Mouse (Mus musculus): ENCODE results near the gene Ehd4. TPM values are rescaled to one million over a fixed set of nuclear protein-coding genes. Genes with fewer than 3 reads are reported as not detected.
A peak's percentile ranks its signal among the peaks of the same experiment; 100 is the strongest.

Ehd4 gene
- polyA plus RNA-seq (2016; fragmentation: Nextera tagmentation; extraction: Ambion mirVana) = 17.5 and 22.8 TPM in 2 replicates

GRCm38 (mm10) chr2:120154361-120154894, at the start of gene Ehd4:
Gene Ehd4, minus strand, starts transcription at chr2:120154606.
- under 1% methylated on average over 53 of the region's 53 CpGs for WGBS
- Histone ChIP-seq H3K4me1 (peaks cover 7% of the 10 kb centered on the region), H3K9me3 (no peaks in the 10 kb centered on the region), H3K4me3 (peak within 1 kb of the TSS; percentile 71), H3K4me2 (replicated peaks) (peak within 1 kb of the TSS; percentile 96), H3K27me3 (peaks cover 13% of the 10 kb centered on the region), H3K9ac (replicated peaks) (peak within 1 kb of the TSS; percentile 65), H3K27ac (replicated peaks) (no peak within 1 kb of the TSS), H3K36me3 (no peaks in the 10 kb centered on the region)
- peak; percentile 100 for ATAC-seq (ENCODE audit: low FRiP score, low read depth)

GRCm38 (mm10) chr2:120203742-120204141, 49.3 kb upstream of the Ehd4 start:
- WGBS = 81% methylated on average over 3 of the region's 3 CpGs
- no peaks in the 10 kb centered on the region for H3K27me3 ChIP-seq
- no peak overlapping the region for H3K4me3 ChIP-seq
- H3K4me2 ChIP-seq (replicated peaks) = no peak overlapping the region
- no peak for ATAC-seq (ENCODE audit: low FRiP score, low read depth)
- H3K9ac ChIP-seq (replicated peaks) = no peak overlapping the region
- H3K36me3 ChIP-seq = no peaks in the 10 kb centered on the region
- H3K27ac ChIP-seq (replicated peaks) = no peak overlapping the region
- H3K4me1 ChIP-seq = no peaks in the 10 kb centered on the region
- no peaks in the 10 kb centered on the region for H3K9me3 ChIP-seq

- H3K4me1 ChIP-seq = no peaks in the 10 kb centered on the region
These were observed 45.7 kb upstream of the Ehd4 start for GRCm38 (mm10) chr2:120200077-120200476.

GRCm38 (mm10) chr2:120188174-120188573, 33.8 kb upstream of the Ehd4 start:
- Histone ChIP-seq H3K4me3 (no peak overlapping the region), H3K36me3 (no peaks in the 10 kb centered on the region), H3K27me3 (no peaks in the 10 kb centered on the region), H3K9ac (replicated peaks) (no peak overlapping the region), H3K4me1 (no peaks in the 10 kb centered on the region), H3K4me2 (replicated peaks) (no peak overlapping the region), H3K9me3 (no peaks in the 10 kb centered on the region), H3K27ac (replicated peaks) (no peak overlapping the region)
- 84% methylated on average over 4 of the region's 4 CpGs for WGBS
- no peak for ATAC-seq (ENCODE audit: low FRiP score, low read depth)

More at GRCm38 (mm10) chr2:120200077-120200476, 45.7 kb upstream of the Ehd4 start:
- no peak overlapping the region for H3K9ac ChIP-seq (replicated peaks)
- H3K4me2 ChIP-seq (replicated peaks) = no peak overlapping the region
- no peak overlapping the region for H3K27ac ChIP-seq (replicated peaks)
- H3K36me3 ChIP-seq = no peaks in the 10 kb centered on the region
- WGBS = 68% methylated on average over 7 of the region's 7 CpGs
- H3K27me3 ChIP-seq = no peaks in the 10 kb centered on the region
- no peak for ATAC-seq (ENCODE audit: low FRiP score, low read depth)
- no peak overlapping the region for H3K4me3 ChIP-seq
- peaks cover 3% of the 10 kb centered on the region; the same call in 1 of the 2 replicates for H3K9me3 ChIP-seq

- no peak for ATAC-seq (ENCODE audit: low FRiP score, low read depth)
- no peak overlapping the region for H3K27ac ChIP-seq (replicated peaks)
- no peaks in the 10 kb centered on the region for H3K9me3 ChIP-seq
- no peak overlapping the region for H3K9ac ChIP-seq (replicated peaks)
- no peaks in the 10 kb centered on the region for H3K4me1 ChIP-seq
- H3K36me3 ChIP-seq = no peaks in the 10 kb centered on the region
- H3K4me3 ChIP-seq = no peak overlapping the region
- no peak overlapping the region for H3K4me2 ChIP-seq (replicated peaks)
- no peaks in the 10 kb centered on the region for H3K27me3 ChIP-seq
- WGBS = 92% methylated on average over 1 of the region's 1 CpGs
These were observed 33.2 kb upstream of the Ehd4 start for GRCm38 (mm10) chr2:120187583-120187982.

- H3K9me3 ChIP-seq = no peaks in the 10 kb centered on the region
- 88% methylated on average over 6 of the region's 6 CpGs for WGBS
- H3K27me3 ChIP-seq = no peaks in the 10 kb centered on the region
- no peak for ATAC-seq (ENCODE audit: low FRiP score, low read depth)
- no peak overlapping the region for H3K4me3 ChIP-seq
- H3K36me3 ChIP-seq = no peaks in the 10 kb centered on the region
- no peak overlapping the region for H3K9ac ChIP-seq (replicated peaks)
- no peak overlapping the region for H3K27ac ChIP-seq (replicated peaks)
- no peak overlapping the region for H3K4me2 ChIP-seq (replicated peaks)
- H3K4me1 ChIP-seq = no peaks in the 10 kb centered on the region
These were observed 31.3 kb upstream of the Ehd4 start for GRCm38 (mm10) chr2:120185527-120186276.

GRCm38 (mm10) chr2:120178936-120179335, 24.5 kb upstream of the Ehd4 start:
- H3K36me3 ChIP-seq = no peaks in the 10 kb centered on the region
- H3K9me3 ChIP-seq = no peaks in the 10 kb centered on the region
- no peak overlapping the region for H3K4me3 ChIP-seq
- no peak overlapping the region for H3K4me2 ChIP-seq (replicated peaks)
- H3K4me1 ChIP-seq = no peaks in the 10 kb centered on the region
- no peak for ATAC-seq (ENCODE audit: low FRiP score, low read depth)
- H3K27me3 ChIP-seq = no peaks in the 10 kb centered on the region
- H3K9ac ChIP-seq (replicated peaks) = no peak overlapping the region
- H3K27ac ChIP-seq (replicated peaks) = no peak overlapping the region

GRCm38 (mm10) chr2:120173718-120174117, 19.3 kb upstream of the Ehd4 start:
- WGBS = 38% methylated on average over 10 of the region's 10 CpGs
- Histone ChIP-seq H3K4me1 (no peaks in the 10 kb centered on the region), H3K36me3 (no peaks in the 10 kb centered on the region), H3K27me3 (no peaks in the 10 kb centered on the region), H3K9me3 (no peaks in the 10 kb centered on the region), H3K4me3 (no peak overlapping the region), H3K9ac (replicated peaks) (no peak overlapping the region), H3K4me2 (replicated peaks) (no peak overlapping the region), H3K27ac (replicated peaks) (no peak overlapping the region)
- ATAC-seq (ENCODE audit: low FRiP score, low read depth) = no peak

- Histone ChIP-seq H3K27me3 (no peaks in the 10 kb centered on the region), H3K4me2 (replicated peaks) (no peak overlapping the region), H3K4me1 (no peaks in the 10 kb centered on the region), H3K9ac (replicated peaks) (no peak overlapping the region), H3K4me3 (no peak overlapping the region), H3K27ac (replicated peaks) (no peak overlapping the region), H3K36me3 (no peaks in the 10 kb centered on the region), H3K9me3 (no peaks in the 10 kb centered on the region)
- 88% methylated on average over 7 of the region's 7 CpGs for WGBS
- ATAC-seq (ENCODE audit: low FRiP score, low read depth) = no peak
These were observed 17.0 kb upstream of the Ehd4 start for GRCm38 (mm10) chr2:120171362-120171761.

GRCm38 (mm10) chr2:120170726-120171125, 16.3 kb upstream of the Ehd4 start:
- no peaks in the 10 kb centered on the region for H3K9me3 ChIP-seq
- H3K4me3 ChIP-seq = no peak overlapping the region
- no peak overlapping the region for H3K27ac ChIP-seq (replicated peaks)
- H3K4me2 ChIP-seq (replicated peaks) = no peak overlapping the region
- no peaks in the 10 kb centered on the region for H3K36me3 ChIP-seq
- 68% methylated on average over 1 of the region's 1 CpGs for WGBS
- H3K9ac ChIP-seq (replicated peaks) = no peak overlapping the region
- H3K4me1 ChIP-seq = no peaks in the 10 kb centered on the region
- H3K27me3 ChIP-seq = no peaks in the 10 kb centered on the region
- no peak for ATAC-seq (ENCODE audit: low FRiP score, low read depth)

GRCm38 (mm10) chr2:120169382-120169781, 15.0 kb upstream of the Ehd4 start:
- H3K27me3 ChIP-seq = no peaks in the 10 kb centered on the region
- no peak overlapping the region for H3K4me2 ChIP-seq (replicated peaks)
- H3K27ac ChIP-seq (replicated peaks) = no peak overlapping the region
- ATAC-seq (ENCODE audit: low FRiP score, low read depth) = no peak
- WGBS = 87% methylated on average over 3 of the region's 3 CpGs
- H3K4me1 ChIP-seq = no peaks in the 10 kb centered on the region
- no peak overlapping the region for H3K4me3 ChIP-seq
- H3K36me3 ChIP-seq = no peaks in the 10 kb centered on the region
- no peak overlapping the region for H3K9ac ChIP-seq (replicated peaks)
- H3K9me3 ChIP-seq = no peaks in the 10 kb centered on the region

GRCm38 (mm10) chr2:120167763-120168162, 13.4 kb upstream of the Ehd4 start:
- H3K4me1 ChIP-seq = no peaks in the 10 kb centered on the region
- ATAC-seq (ENCODE audit: low FRiP score, low read depth) = no peak

More at GRCm38 (mm10) chr2:120167763-120168162, 13.4 kb upstream of the Ehd4 start:
- Histone ChIP-seq H3K9me3 (no peaks in the 10 kb centered on the region), H3K36me3 (no peaks in the 10 kb centered on the region), H3K4me3 (no peak overlapping the region), H3K4me2 (replicated peaks) (no peak overlapping the region), H3K27me3 (no peaks in the 10 kb centered on the region), H3K27ac (replicated peaks) (no peak overlapping the region), H3K9ac (replicated peaks) (no peak overlapping the region)
- WGBS = 91% methylated on average over 8 of the region's 8 CpGs

Data from midbrain, embryonic 12.5 days (tissue).